Mouse (Mus musculus) bone marrow macrophage, adult 2 months (primary cell): ENCODE measurements around the gene Tmem136.

Experiments used
- CTCF ChIP-seq: IDR thresholded peaks from 2 replicates; pipeline ENCODE4 v1.5.1; 2012; ENCODE audit warnings: low read depth, mild to moderate bottlenecking, low read length, moderate library complexity
- POLR2A ChIP-seq: IDR thresholded peaks from 2 replicates; pipeline ENCODE4 v1.6.1; 2012; ENCODE audit warnings: mild to moderate bottlenecking, low read depth, low read length, borderline replicate concordance

DNA sequence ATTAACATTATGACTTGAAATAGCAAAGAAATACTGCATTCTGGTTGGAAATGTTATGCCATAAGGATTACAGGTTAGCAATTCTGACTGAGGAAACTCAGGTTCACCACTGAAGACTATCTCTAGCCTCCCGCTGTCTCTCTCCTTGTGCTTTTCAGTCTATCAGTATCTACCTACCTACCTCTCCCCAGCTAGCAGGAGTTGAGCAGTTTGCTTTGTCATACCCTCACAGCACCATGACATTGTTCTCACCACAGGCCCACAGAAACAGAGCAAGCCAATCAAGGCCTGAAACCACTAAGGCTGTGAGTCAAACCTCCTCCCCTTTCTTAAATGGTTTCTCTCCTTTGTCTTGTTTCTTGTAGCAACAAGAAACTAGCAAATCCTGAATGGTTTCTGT is 41.8 kb downstream of the Tmem136 start:
- TF ChIP-seq CTCF, result no peak
- TF ChIP-seq POLR2A, result no peak
